Mouse (Mus musculus): ENCODE results near the gene Dact3.

DNA sequence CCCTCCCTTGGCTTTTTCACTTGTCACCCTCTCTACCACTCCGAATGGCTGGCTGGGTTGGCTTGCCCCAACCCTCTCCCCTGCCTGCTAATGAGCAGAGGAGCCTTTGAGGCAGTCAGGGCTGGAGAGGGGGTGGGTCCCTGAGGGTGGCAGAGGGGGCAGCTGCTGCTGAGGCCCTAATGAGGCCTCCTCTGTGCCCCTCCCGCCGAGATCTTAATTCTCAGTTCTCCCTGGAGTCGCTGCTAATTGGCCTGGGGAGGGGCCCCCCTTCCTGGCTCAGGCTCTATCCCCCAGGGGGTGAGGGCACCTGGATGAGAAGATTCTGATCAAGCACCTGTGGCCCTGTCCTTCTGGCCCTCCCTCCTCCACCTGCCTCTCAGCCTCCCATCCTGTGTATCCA, 19.2 kb downstream of the Dact3 start:
- no peak for TF ChIP-seq CTCF (IDR thresholded peaks at IDR 0.05; ENCODE audit: borderline replicate concordance, insufficient read depth, low read length)
- no peak for TF ChIP-seq POLR2A (IDR thresholded peaks at IDR 0.05; ENCODE audit: low read depth, low read length)
